Mouse (Mus musculus): ENCODE measurements around the gene Rabggta. TPM values are rescaled to one million over a fixed set of nuclear protein-coding genes. Genes with fewer than 3 reads are reported as not detected.
A peak's percentile ranks its signal among the peaks of the same experiment; 100 is the strongest.
"Not testable (repeated sequence)": the region's sequence is repeated elsewhere in the genome, so short reads cannot be mapped to it uniquely, and the experiment has no call there.

Rabggta gene
- polyA plus RNA-seq, 1 experiment from 2014 or later: 29.3 TPM

GRCm38 (mm10) chr14:55760156-55760555, 38.1 kb upstream of the Rabggta start:
- 1% methylated on average over 6 of the region's 6 CpGs for WGBS
- Histone ChIP-seq H3K4me2 (replicated peaks; ENCODE audit: low read depth, low read length) (peak overlapping the region; percentile 40), H3K27me3 (ENCODE audit: control insufficient read depth, insufficient read depth, low read length) (peaks cover 12% of the 10 kb centered on the region)
- H3K36me3 ChIP-seq (ENCODE audit: control insufficient read depth, insufficient read depth, low read length); H3K9me3 ChIP-seq (ENCODE audit: control insufficient read depth, low read length); H3K27ac ChIP-seq (ENCODE audit: low read depth, low read length); H3K4me1 ChIP-seq (ENCODE audit: control insufficient read depth, insufficient read depth, low read length); H3K4me3 ChIP-seq (ENCODE audit: low read length); H3K9ac ChIP-seq (ENCODE audit: low read depth, low read length); ATAC-seq (ENCODE audit: low FRiP score, low TSS enrichment): not testable (repeated sequence)

- Histone ChIP-seq H3K27me3 (ENCODE audit: control insufficient read depth, insufficient read depth, low read length) (peaks cover 5% of the 10 kb centered on the region), H3K4me2 (replicated peaks; ENCODE audit: low read depth, low read length) (peak within 1 kb of the TSS; percentile 23; the same call in 1 of the 2 replicates), H3K9me3 (ENCODE audit: control insufficient read depth, low read length) (no peaks in the 10 kb centered on the region), H3K36me3 (ENCODE audit: control insufficient read depth, insufficient read depth, low read length) (peaks cover 26% of the 10 kb centered on the region), H3K4me3 (ENCODE audit: low read length) (no peak within 1 kb of the TSS), H3K9ac (ENCODE audit: low read depth, low read length) (no peak within 1 kb of the TSS; the same call in 1 of the 2 replicates), H3K27ac (ENCODE audit: low read depth, low read length) (no peak within 1 kb of the TSS), H3K4me1 (ENCODE audit: control insufficient read depth, insufficient read depth, low read length) (no peaks in the 10 kb centered on the region; the same call in 1 of the 2 replicates)
- no peak for ATAC-seq (ENCODE audit: low FRiP score, low TSS enrichment)
- 16% methylated on average over 8 of the region's 8 CpGs for WGBS
Measured at GRCm38 (mm10) chr14:55758363-55758784, 36.3 kb upstream of the Rabggta start, which contains the start of gene Cideb. Gene Cideb (minus strand): TSS chr14:55758458.

GRCm38 (mm10) chr14:55757566-55757965, 35.5 kb upstream of the Rabggta start:
- no peak overlapping the region for H3K4me2 ChIP-seq (replicated peaks; ENCODE audit: low read depth, low read length)
- H3K36me3 ChIP-seq (ENCODE audit: control insufficient read depth, insufficient read depth, low read length): peaks cover 34% of the 10 kb centered on the region
- ATAC-seq (ENCODE audit: low FRiP score, low TSS enrichment): no peak
- H3K4me3 ChIP-seq (ENCODE audit: low read length): no peak overlapping the region
- peaks cover 5% of the 10 kb centered on the region for H3K27me3 ChIP-seq (ENCODE audit: control insufficient read depth, insufficient read depth, low read length)
- H3K4me1 ChIP-seq (ENCODE audit: control insufficient read depth, insufficient read depth, low read length): no peaks in the 10 kb centered on the region; the same call in 1 of the 2 replicates
- no peaks in the 10 kb centered on the region for H3K9me3 ChIP-seq (ENCODE audit: control insufficient read depth, low read length)
- no peak overlapping the region for H3K9ac ChIP-seq (ENCODE audit: low read depth, low read length)
- 88% methylated on average over 6 of the region's 6 CpGs for WGBS
- H3K27ac ChIP-seq (ENCODE audit: low read depth, low read length): no peak overlapping the region

GRCm38 (mm10) chr14:55747051-55747847, 25.2 kb upstream of the Rabggta start:
- WGBS: 95% methylated on average over 10 of the region's 10 CpGs
- H3K4me1 ChIP-seq (ENCODE audit: control insufficient read depth, insufficient read depth, low read length): peaks cover 23% of the 10 kb centered on the region
- H3K4me3 ChIP-seq (ENCODE audit: low read length): no peak overlapping the region; the same call in 1 of the 2 replicates
- no peak overlapping the region for H3K27ac ChIP-seq (ENCODE audit: low read depth, low read length)
- no peak overlapping the region for H3K9ac ChIP-seq (ENCODE audit: low read depth, low read length)
- H3K4me2 ChIP-seq (replicated peaks; ENCODE audit: low read depth, low read length): peak overlapping the region; percentile 95; the same call in 1 of the 2 replicates
- peaks cover 38% of the 10 kb centered on the region for H3K36me3 ChIP-seq (ENCODE audit: control insufficient read depth, insufficient read depth, low read length)
- ATAC-seq (ENCODE audit: low FRiP score, low TSS enrichment): no peak
- H3K27me3 ChIP-seq (ENCODE audit: control insufficient read depth, insufficient read depth, low read length): no peaks in the 10 kb centered on the region
- H3K9me3 ChIP-seq (ENCODE audit: control insufficient read depth, low read length): no peaks in the 10 kb centered on the region

GRCm38 (mm10) chr14:55745861-55746237, 23.8 kb upstream of the Rabggta start:
- Histone ChIP-seq H3K4me3 (ENCODE audit: low read length) (peak overlapping the region; percentile 92), H3K9me3 (ENCODE audit: control insufficient read depth, low read length) (no peaks in the 10 kb centered on the region), H3K9ac (ENCODE audit: low read depth, low read length) (peak overlapping the region; percentile 83), H3K36me3 (ENCODE audit: control insufficient read depth, insufficient read depth, low read length) (peaks cover 31% of the 10 kb centered on the region), H3K4me1 (ENCODE audit: control insufficient read depth, insufficient read depth, low read length) (peaks cover 23% of the 10 kb centered on the region), H3K27me3 (ENCODE audit: control insufficient read depth, insufficient read depth, low read length) (no peaks in the 10 kb centered on the region), H3K4me2 (replicated peaks; ENCODE audit: low read depth, low read length) (peak overlapping the region; percentile 95), H3K27ac (ENCODE audit: low read depth, low read length) (no peak overlapping the region)
- WGBS: under 1% methylated on average over 31 of the region's 31 CpGs
- no peak for ATAC-seq (ENCODE audit: low FRiP score, low TSS enrichment)

- Histone ChIP-seq H3K4me2 (replicated peaks; ENCODE audit: low read depth, low read length) (peak within 1 kb of the TSS; percentile 95), H3K4me1 (ENCODE audit: control insufficient read depth, insufficient read depth, low read length) (peaks cover 23% of the 10 kb centered on the region), H3K9ac (ENCODE audit: low read depth, low read length) (peak within 1 kb of the TSS; percentile 83), H3K9me3 (ENCODE audit: control insufficient read depth, low read length) (no peaks in the 10 kb centered on the region), H3K27me3 (ENCODE audit: control insufficient read depth, insufficient read depth, low read length) (no peaks in the 10 kb centered on the region), H3K27ac (ENCODE audit: low read depth, low read length) (no peak within 1 kb of the TSS), H3K4me3 (ENCODE audit: low read length) (peak within 1 kb of the TSS; percentile 92), H3K36me3 (ENCODE audit: control insufficient read depth, insufficient read depth, low read length) (peaks cover 32% of the 10 kb centered on the region)
- WGBS: 3% methylated on average over 38 of the region's 48 CpGs
- peak; percentile 87 for ATAC-seq (ENCODE audit: low FRiP score, low TSS enrichment)
Measured at GRCm38 (mm10) chr14:55745180-55745860, 23.3 kb upstream of the Rabggta start, which contains the start of the genes Dhrs1 and Nop9. Gene Dhrs1 (minus strand): TSS chr14:55745690. Gene Nop9 (plus strand): TSS chr14:55745693.

GRCm38 (mm10) chr14:55743711-55744110, 21.6 kb upstream of the Rabggta start:
- 20% methylated on average over 10 of the region's 10 CpGs for WGBS
- H3K36me3 ChIP-seq (ENCODE audit: control insufficient read depth, insufficient read depth, low read length): peaks cover 36% of the 10 kb centered on the region
- H3K9ac ChIP-seq (ENCODE audit: low read depth, low read length): peak overlapping the region; percentile 37; the same call in 1 of the 2 replicates

GRCm38 (mm10) chr14:55737086-55737687, 15.1 kb upstream of the Rabggta start:
- H3K4me2 ChIP-seq (replicated peaks; ENCODE audit: low read depth, low read length): no peak overlapping the region
- peaks cover 33% of the 10 kb centered on the region for H3K36me3 ChIP-seq (ENCODE audit: control insufficient read depth, insufficient read depth, low read length)
- no peaks in the 10 kb centered on the region for H3K4me1 ChIP-seq (ENCODE audit: control insufficient read depth, insufficient read depth, low read length)
- no peaks in the 10 kb centered on the region for H3K9me3 ChIP-seq (ENCODE audit: control insufficient read depth, low read length)
- H3K4me3 ChIP-seq (ENCODE audit: low read length): no peak overlapping the region
- 78% methylated on average over 9 of the region's 9 CpGs for WGBS
- no peaks in the 10 kb centered on the region for H3K27me3 ChIP-seq (ENCODE audit: control insufficient read depth, insufficient read depth, low read length)
- H3K9ac ChIP-seq (ENCODE audit: low read depth, low read length): no peak overlapping the region
- H3K27ac ChIP-seq (ENCODE audit: low read depth, low read length): no peak overlapping the region
- ATAC-seq (ENCODE audit: low FRiP score, low TSS enrichment): no peak

More at GRCm38 (mm10) chr14:55743711-55744110, 21.6 kb upstream of the Rabggta start:
- H3K4me2 ChIP-seq (replicated peaks; ENCODE audit: low read depth, low read length): peak overlapping the region; percentile 30; the same call in 1 of the 2 replicates
- no peak overlapping the region for H3K27ac ChIP-seq (ENCODE audit: low read depth, low read length)
- peak overlapping the region; percentile 14 for H3K4me3 ChIP-seq (ENCODE audit: low read length)
- no peaks in the 10 kb centered on the region for H3K27me3 ChIP-seq (ENCODE audit: control insufficient read depth, insufficient read depth, low read length)
- H3K4me1 ChIP-seq (ENCODE audit: control insufficient read depth, insufficient read depth, low read length): peaks cover 23% of the 10 kb centered on the region
- ATAC-seq (ENCODE audit: low FRiP score, low TSS enrichment): peak; percentile 76
- no peaks in the 10 kb centered on the region for H3K9me3 ChIP-seq (ENCODE audit: control insufficient read depth, low read length)
